Mouse (Mus musculus): ENCODE results near the gene Adam12. TPM values are rescaled to one million over a fixed set of nuclear protein-coding genes. Genes with fewer than 3 reads are reported as not detected.

Gene Adam12
- total RNA-seq, 1 experiment, result 3.9 TPM

GRCm38 (mm10) chr7:134132323-134132722 lies 99.6 kb downstream of the Adam12 start:
- TF ChIP-seq ZNF384 (IDR thresholded peaks at IDR 0.05; ENCODE audit: low read depth, low read length) (no peak), ZC3H11A (IDR thresholded peaks at IDR 0.05; ENCODE audit: borderline replicate concordance, low read depth, low read length) (no peak), HCFC1 (IDR thresholded peaks at IDR 0.05; ENCODE audit: borderline replicate concordance, insufficient read depth, low read length) (no peak), MAFK (IDR thresholded peaks at IDR 0.05; ENCODE audit: insufficient read depth, low read depth, low read length) (no peak)
- Histone ChIP-seq H3K27ac (ENCODE audit: insufficient read depth, low read depth, low read length, poor library complexity, severe bottlenecking) (no peak overlapping the region), H3K4me3 (ENCODE audit: insufficient read depth in 1 of 2, low read depth in 1 of 2, low read length in 2 of 2, poor library complexity in 1 of 2, severe bottlenecking in 1 of 2) (no peak overlapping the region), H3K4me1 (ENCODE audit: control insufficient read depth in 2 of 2, insufficient read depth in 2 of 2, low read length in 2 of 2, poor library complexity in 1 of 2) (no peaks in the 10 kb centered on the region), H3K36me3 (ENCODE audit: control insufficient read depth, insufficient read depth, low read length, poor library complexity, severe bottlenecking) (no peaks in the 10 kb centered on the region), H3K9ac (ENCODE audit: insufficient read depth, low read depth, low read length, poor library complexity, severe bottlenecking) (no peak overlapping the region), H3K9me3 (ENCODE audit: control insufficient read depth, insufficient read depth, low read depth, low read length) (no peaks in the 10 kb centered on the region)
- in situ Hi-C loops (cut with MboI; ENCODE audit: low sequenced_read_pairs in 2 of 2, unreplicated experiment in 2 of 2), result no loop called here
- DNase-seq (ENCODE audit: low read depth, low spot score), result no peak

- Histone ChIP-seq H3K9ac (ENCODE audit: insufficient read depth, low read depth, low read length, poor library complexity, severe bottlenecking) (no peak overlapping the region), H3K36me3 (ENCODE audit: control insufficient read depth, insufficient read depth, low read length, poor library complexity, severe bottlenecking) (no peaks in the 10 kb centered on the region), H3K9me3 (ENCODE audit: control insufficient read depth, insufficient read depth, low read depth, low read length) (no peaks in the 10 kb centered on the region), H3K4me3 (ENCODE audit: insufficient read depth in 1 of 2, low read depth in 1 of 2, low read length in 2 of 2, poor library complexity in 1 of 2, severe bottlenecking in 1 of 2) (no peak overlapping the region), H3K4me1 (ENCODE audit: control insufficient read depth in 2 of 2, insufficient read depth in 2 of 2, low read length in 2 of 2, poor library complexity in 1 of 2) (no peaks in the 10 kb centered on the region), H3K27ac (ENCODE audit: insufficient read depth, low read depth, low read length, poor library complexity, severe bottlenecking) (no peak overlapping the region)
- DNase-seq (ENCODE audit: low read depth, low spot score), result no peak
- TF ChIP-seq MAFK (IDR thresholded peaks at IDR 0.05; ENCODE audit: insufficient read depth, low read depth, low read length) (no peak), CHD2 (IDR thresholded peaks at IDR 0.05; ENCODE audit: low read depth, low read length) (no peak), ZNF384 (IDR thresholded peaks at IDR 0.05; ENCODE audit: low read depth, low read length) (no peak), ZC3H11A (IDR thresholded peaks at IDR 0.05; ENCODE audit: borderline replicate concordance, low read depth, low read length) (no peak), HCFC1 (IDR thresholded peaks at IDR 0.05; ENCODE audit: borderline replicate concordance, insufficient read depth, low read length) (no peak)
- in situ Hi-C loops (cut with MboI; ENCODE audit: low sequenced_read_pairs in 2 of 2, unreplicated experiment in 2 of 2), result no loop called here
Observed at GRCm38 (mm10) chr7:134128087-134128522, 103.8 kb downstream of the Adam12 start.

GRCm38 (mm10) chr7:134121397-134121796 lies 110.5 kb downstream of the Adam12 start:
- no peak for DNase-seq (ENCODE audit: low read depth, low spot score)
- Histone ChIP-seq H3K9ac (ENCODE audit: insufficient read depth, low read depth, low read length, poor library complexity, severe bottlenecking) (no peak overlapping the region), H3K27ac (ENCODE audit: insufficient read depth, low read depth, low read length, poor library complexity, severe bottlenecking) (no peak overlapping the region), H3K4me3 (ENCODE audit: insufficient read depth in 1 of 2, low read depth in 1 of 2, low read length in 2 of 2, poor library complexity in 1 of 2, severe bottlenecking in 1 of 2) (no peak overlapping the region), H3K36me3 (ENCODE audit: control insufficient read depth, insufficient read depth, low read length, poor library complexity, severe bottlenecking) (no peaks in the 10 kb centered on the region), H3K4me1 (ENCODE audit: control insufficient read depth in 2 of 2, insufficient read depth in 2 of 2, low read length in 2 of 2, poor library complexity in 1 of 2) (no peaks in the 10 kb centered on the region), H3K9me3 (ENCODE audit: control insufficient read depth, insufficient read depth, low read depth, low read length) (no peaks in the 10 kb centered on the region)
- in situ Hi-C loops (cut with MboI; ENCODE audit: low sequenced_read_pairs in 2 of 2, unreplicated experiment in 2 of 2), result no loop called here
- TF ChIP-seq HCFC1 (IDR thresholded peaks at IDR 0.05; ENCODE audit: borderline replicate concordance, insufficient read depth, low read length) (no peak), CHD2 (IDR thresholded peaks at IDR 0.05; ENCODE audit: low read depth, low read length) (no peak), MAFK (IDR thresholded peaks at IDR 0.05; ENCODE audit: insufficient read depth, low read depth, low read length) (no peak), ZC3H11A (IDR thresholded peaks at IDR 0.05; ENCODE audit: borderline replicate concordance, low read depth, low read length) (no peak), ZNF384 (IDR thresholded peaks at IDR 0.05; ENCODE audit: low read depth, low read length) (no peak)

GRCm38 (mm10) chr7:134115438-134115837 lies 116.5 kb downstream of the Adam12 start:
- no peak for TF ChIP-seq CHD2 (IDR thresholded peaks at IDR 0.05; ENCODE audit: low read depth, low read length)
- no peak for TF ChIP-seq ZNF384 (IDR thresholded peaks at IDR 0.05; ENCODE audit: low read depth, low read length)
- no peak for TF ChIP-seq MAFK (IDR thresholded peaks at IDR 0.05; ENCODE audit: insufficient read depth, low read depth, low read length)
- TF ChIP-seq ZC3H11A (IDR thresholded peaks at IDR 0.05; ENCODE audit: borderline replicate concordance, low read depth, low read length), result no peak
- TF ChIP-seq HCFC1 (IDR thresholded peaks at IDR 0.05; ENCODE audit: borderline replicate concordance, insufficient read depth, low read length), result no peak
- in situ Hi-C loops (cut with MboI; ENCODE audit: low sequenced_read_pairs in 2 of 2, unreplicated experiment in 2 of 2), result no loop called here
- no peak overlapping the region for H3K27ac ChIP-seq (ENCODE audit: insufficient read depth, low read depth, low read length, poor library complexity, severe bottlenecking)

More at GRCm38 (mm10) chr7:134115438-134115837, 116.5 kb downstream of the Adam12 start:
- no peak overlapping the region for H3K9ac ChIP-seq (ENCODE audit: insufficient read depth, low read depth, low read length, poor library complexity, severe bottlenecking)
- no peak overlapping the region for H3K4me3 ChIP-seq (ENCODE audit: insufficient read depth in 1 of 2, low read depth in 1 of 2, low read length in 2 of 2, poor library complexity in 1 of 2, severe bottlenecking in 1 of 2)
- no peaks in the 10 kb centered on the region for H3K36me3 ChIP-seq (ENCODE audit: control insufficient read depth, insufficient read depth, low read length, poor library complexity, severe bottlenecking)
- 0 out of 4 replicates have a peak, but pooled peaks cover 0 to 2% of the 10 kb centered on the region in 2 experiments for H3K4me1 ChIP-seq (ENCODE audit: control insufficient read depth in 2 of 2, insufficient read depth in 2 of 2, low read length in 2 of 2, poor library complexity in 1 of 2)
- DNase-seq (ENCODE audit: low read depth, low spot score), result no peak
- no peaks in the 10 kb centered on the region for H3K9me3 ChIP-seq (ENCODE audit: control insufficient read depth, insufficient read depth, low read depth, low read length)

Data from ES-E14 (cell line).